Mouse (Mus musculus) MEL (cell line): ENCODE data around the gene Tmem50a. TPM values are rescaled to one million over a fixed set of nuclear protein-coding genes. Genes with fewer than 3 reads are reported as not detected.

Experiments used
- DNase-seq: peaks from one replicate; pipeline ENCODE4 v3.0.0; 2011; ENCODE audit warnings: low read depth, low spot score
- H3K27ac ChIP-seq: 2 replicates; pipeline ENCODE4 v1.5.1; 2012; ENCODE audit warnings: low read depth, mild to moderate bottlenecking, control low read depth, low read length, moderate library complexity; ENCODE audit not compliant: control insufficient read depth
- H3K27me3 ChIP-seq, 2 experiments: fragments of 150-350 bp in 1 of 2; sonication (generic) in 1 of 2; 2 replicates each; pipeline ENCODE4 v1.6.1; 2012; ENCODE audit warnings: low read length in 2 of 2, mild to moderate bottlenecking in 2 of 2, improper control_type of control experiment in 1 of 2, moderate library complexity in 1 of 2; ENCODE audit not compliant: insufficient read depth in 2 of 2, control insufficient read depth in 1 of 2
- H3K36me3 ChIP-seq, 2 experiments: 2 replicates each; pipeline ENCODE4 v1.6.1; 2012 to 2014; ENCODE audit warnings: low read length in 2 of 2, improper control_type of control experiment in 1 of 2, inconsistent platforms in 1 of 2, mild to moderate bottlenecking in 1 of 2; ENCODE audit not compliant: insufficient read depth in 2 of 2, control insufficient read depth in 1 of 2
- H3K4me1 ChIP-seq, 2 experiments: fragments of 150-350 bp in 1 of 2; sonication (generic) in 1 of 2; 2 replicates each; pipeline ENCODE4 v1.6.1; 2012; ENCODE audit warnings: low read length in 2 of 2, improper control_type of control experiment in 1 of 2, mild to moderate bottlenecking in 1 of 2; ENCODE audit not compliant: insufficient read depth in 2 of 2, control insufficient read depth in 1 of 2
- H3K4me3 ChIP-seq, 2 experiments: fragments of 150-350 bp in 1 of 2; sonication (generic) in 1 of 2; 2 replicates each; pipeline ENCODE4 v1.5.1; 2012; ENCODE audit warnings: low read depth in 2 of 2, low read length in 2 of 2, mild to moderate bottlenecking in 2 of 2, moderate library complexity in 2 of 2, control low read depth in 1 of 2, improper control_type of control experiment in 1 of 2; ENCODE audit not compliant: control insufficient read depth in 1 of 2, insufficient read depth in 1 of 2
- H3K79me2 ChIP-seq: 2 replicates; pipeline ENCODE4 v1.6.1; 2012; ENCODE audit warnings: mild to moderate bottlenecking, low read length, moderate library complexity; ENCODE audit not compliant: control insufficient read depth, poor library complexity, insufficient read depth
- H3K9ac ChIP-seq: 2 replicates; pipeline ENCODE4 v1.6.1; 2012; ENCODE audit warnings: low read depth, mild to moderate bottlenecking, control low read depth, low read length, moderate library complexity; ENCODE audit not compliant: control insufficient read depth, poor library complexity, severe bottlenecking
- H3K9me3 ChIP-seq: fragments of 150-350 bp; sonication (generic); replicated peaks from 2 replicates; pipeline ENCODE4 v1.6.1; 2012; ENCODE audit warnings: mild to moderate bottlenecking, low read length, improper control_type of control experiment, moderate library complexity; ENCODE audit not compliant: insufficient read depth
- BHLHE40 ChIP-seq: IDR thresholded peaks from 2 replicates; pipeline ENCODE4 v1.6.1; 2012; ENCODE audit warnings: low read depth, mild to moderate bottlenecking, inconsistent platforms, low read length, improper control_type of control experiment, borderline replicate concordance
- CHD2 ChIP-seq: IDR thresholded peaks from 2 replicates; pipeline ENCODE4 v1.6.1; 2011; ENCODE audit warnings: low read length, improper control_type of control experiment
- E2F4 ChIP-seq: IDR thresholded peaks from 2 replicates; pipeline ENCODE4 v1.6.1; 2011; ENCODE audit warnings: low read depth, low read length, improper control_type of control experiment, borderline replicate concordance
- EP300 ChIP-seq, 2 experiments: IDR thresholded peaks; 2 replicates each; pipeline ENCODE4 v1.6.1; 2011; ENCODE audit warnings: improper control_type of control experiment in 2 of 2, low read length in 2 of 2, low read depth in 1 of 2, mild to moderate bottlenecking in 1 of 2
- ETS1 ChIP-seq: IDR thresholded peaks from 2 replicates; pipeline ENCODE4 v1.6.1; 2012; ENCODE audit warnings: low read depth, mild to moderate bottlenecking, inconsistent platforms, low read length, improper control_type of control experiment, moderate library complexity
- JUND ChIP-seq: IDR thresholded peaks from 2 replicates; pipeline ENCODE4 v1.6.1; 2011; ENCODE audit warnings: low read depth, mild to moderate bottlenecking, improper control_type of control experiment, low read length
- MAX ChIP-seq: IDR thresholded peaks from 2 replicates; pipeline ENCODE4 v1.6.1; 2011; ENCODE audit warnings: low read length, improper control_type of control experiment
- MEF2A ChIP-seq: IDR thresholded peaks from 2 replicates; pipeline ENCODE4 v1.6.1; 2014; ENCODE audit warnings: low read depth, mild to moderate bottlenecking, inconsistent platforms, low read length, improper control_type of control experiment; ENCODE audit not compliant: poor library complexity, insufficient replicate concordance, severe bottlenecking; ENCODE audit errors: extremely low read depth
- POLR2A ChIP-seq, 2 experiments: IDR thresholded peaks; 2 replicates each; pipeline ENCODE4 v1.6.1; 2011 to 2012; ENCODE audit warnings: low read length in 2 of 2, mild to moderate bottlenecking in 2 of 2, control low read depth in 1 of 2, improper control_type of control experiment in 1 of 2, low read depth in 1 of 2, moderate library complexity in 1 of 2; ENCODE audit not compliant: control insufficient read depth in 1 of 2, insufficient read depth in 1 of 2, poor library complexity in 1 of 2
- RAD21 ChIP-seq: IDR thresholded peaks from 2 replicates; pipeline ENCODE4 v1.6.1; 2011; ENCODE audit warnings: mild to moderate bottlenecking, low read depth, low read length, improper control_type of control experiment
- RCOR1 ChIP-seq: IDR thresholded peaks from 2 replicates; pipeline ENCODE4 v1.6.1; 2012; ENCODE audit warnings: low read depth, mild to moderate bottlenecking, inconsistent platforms, low read length, improper control_type of control experiment
- SIN3A ChIP-seq: IDR thresholded peaks from 2 replicates; pipeline ENCODE4 v1.6.1; 2012; ENCODE audit warnings: low read length, improper control_type of control experiment, inconsistent platforms
- TCF12 ChIP-seq: IDR thresholded peaks from 2 replicates; pipeline ENCODE4 v1.6.1; 2014; ENCODE audit warnings: low read depth, mild to moderate bottlenecking, inconsistent platforms, low read length, improper control_type of control experiment, moderate library complexity
- USF2 ChIP-seq, 2 experiments: IDR thresholded peaks; 2 replicates each; pipeline ENCODE4 v1.6.1; 2011 to 2012; ENCODE audit warnings: improper control_type of control experiment in 2 of 2, low read length in 2 of 2, borderline replicate concordance in 1 of 2, inconsistent platforms in 1 of 2, low read depth in 1 of 2, mild to moderate bottlenecking in 1 of 2; ENCODE audit not compliant: insufficient read depth in 1 of 2
- ZC3H11A ChIP-seq: IDR thresholded peaks from 2 replicates; pipeline ENCODE4 v1.6.1; 2012; ENCODE audit warnings: low read depth, mild to moderate bottlenecking, inconsistent platforms, low read length, improper control_type of control experiment
- ZKSCAN1 ChIP-seq: IDR thresholded peaks from 2 replicates; pipeline ENCODE4 v1.6.1; 2012; ENCODE audit warnings: low read depth, mild to moderate bottlenecking, inconsistent platforms, low read length, improper control_type of control experiment, moderate library complexity
- ZNF384 ChIP-seq: IDR thresholded peaks from 2 replicates; pipeline ENCODE4 v1.6.1; 2012; ENCODE audit warnings: low read depth, mild to moderate bottlenecking, inconsistent platforms, low read length, improper control_type of control experiment
- polyA plus RNA-seq, 2 experiments: library from polyadenylated mRNA; stranded (reverse) in 1 of 2; unstranded in 1 of 2; fragments of >175 nt in 1 of 2; fragments of >200 nt in 1 of 2; gene quantifications; 2 replicates each; pipeline versions ENCODE4 v1.2.1 to v1.2.4; 2012; ENCODE audit warnings: low replicate concordance in 2 of 2, low read depth in 1 of 2; ENCODE audit not compliant: insufficient read length in 2 of 2, insufficient read depth in 1 of 2, missing spikeins in 1 of 2
- total RNA-seq: library from RNA; depleted of rRNA; stranded (reverse); fragments of 300-350 nt; gene quantifications from 2 replicates; pipeline ENCODE4 v1.2.3, GENCODE M21; 2012

Gene Tmem50a
- total and polyA plus RNA-seq, 3 experiments, result 58.5 to 115 TPM; not detected in 1

- no peak for DNase-seq
- no peak overlapping the region for H3K9ac ChIP-seq
- H3K79me2 ChIP-seq, result peaks cover 2% of the 10 kb centered on the region; the same call in 1 of the 2 replicates
- H3K27ac ChIP-seq, result no peak overlapping the region
- TF ChIP-seq CHD2, result no peak
- no peak for TF ChIP-seq JUND
- TF ChIP-seq RCOR1, result no peak
- TF ChIP-seq ETS1, result no peak
- TF ChIP-seq ZNF384, result peak; percentile 88
- TF ChIP-seq USF2 (IDR thresholded peaks at IDR 0.05; ENCODE audit: borderline replicate concordance in 1 of 2, insufficient read depth in 1 of 2, low read depth in 1 of 2, low read length in 2 of 2), result no peak
- TF ChIP-seq MAX, result no peak
- no peaks in the 10 kb centered on the region for H3K27me3 ChIP-seq
- H3K9me3 ChIP-seq, result no peaks in the 10 kb centered on the region
- peaks cover 4 to 24% of the 10 kb centered on the region in 2 experiments; a peak in 3 of 4 replicates for H3K4me1 ChIP-seq
- H3K36me3 ChIP-seq, result peaks cover 0 to 11% of the 10 kb centered on the region in 2 experiments; a peak in 2 of 4 replicates
- H3K4me3 ChIP-seq, result no peak overlapping the region
These were observed 56.3 kb downstream of the Tmem50a start for GRCm38 (mm10) chr4:134858494-134858893.

- Histone ChIP-seq H3K9me3 (no peaks in the 10 kb centered on the region), H3K36me3 (peaks cover 0 to 9% of the 10 kb centered on the region in 2 experiments; a peak in 2 of 4 replicates), H3K4me1 (peaks cover 0 to 26% of the 10 kb centered on the region in 2 experiments; a peak in 2 of 4 replicates), H3K4me3 (no peak overlapping the region), H3K27ac (no peak overlapping the region), H3K79me2 (peaks cover 19% of the 10 kb centered on the region), H3K9ac (no peak overlapping the region), H3K27me3 (no peaks in the 10 kb centered on the region)
- TF ChIP-seq RAD21, result no peak
- no peak for TF ChIP-seq EP300 (IDR thresholded peaks at IDR 0.05; ENCODE audit: low read depth in 1 of 2, low read length in 2 of 2)
- no peak for TF ChIP-seq ZC3H11A
- TF ChIP-seq POLR2A (IDR thresholded peaks at IDR 0.05; ENCODE audit: control insufficient read depth in 1 of 2, insufficient read depth in 1 of 2, low read depth in 1 of 2, low read length in 2 of 2, poor library complexity in 1 of 2), result no peak
- TF ChIP-seq ZKSCAN1, result no peak
- TF ChIP-seq E2F4, result no peak
- TF ChIP-seq TCF12, result no peak
- TF ChIP-seq RCOR1, result no peak
- TF ChIP-seq MEF2A, result no peak
- TF ChIP-seq SIN3A, result no peak
- no peak for TF ChIP-seq BHLHE40
- DNase-seq, result peak; percentile 33
These were observed 58.3 kb downstream of the Tmem50a start for GRCm38 (mm10) chr4:134856501-134856900.
